Mouse (Mus musculus): ENCODE measurements at regions not wholly inside any gene's neighbourhood (a gene's known extent, or its start where the extent isn't known, plus 50 kb on each side); places are given as distances from the start of the nearest gene placed in this dataset.

DNA sequence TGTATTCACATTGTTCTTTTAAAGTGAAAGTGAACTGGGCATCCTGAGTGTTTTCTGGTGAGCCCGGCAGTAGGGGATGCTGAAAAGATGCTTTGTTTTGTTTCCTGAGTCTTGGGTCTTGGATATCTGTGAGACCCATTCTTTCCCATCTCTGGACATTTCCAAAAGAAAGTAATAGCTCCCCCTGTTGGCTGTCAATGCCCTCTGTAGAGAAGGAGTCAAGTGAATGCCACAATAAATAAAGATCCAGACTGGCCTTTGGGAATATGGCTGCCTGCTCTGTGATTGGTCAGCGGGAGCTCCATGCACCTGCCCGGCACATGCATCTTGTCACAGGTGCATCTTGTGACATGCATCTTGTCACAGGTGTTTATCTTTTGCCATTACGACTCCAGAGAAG is 209.4 kb upstream of the 1700012A03Rik start:
- Histone ChIP-seq H3K27ac (ENCODE audit: low read depth, low read length) (no peak overlapping the region), H3K36me3 (ENCODE audit: insufficient read depth) (no peaks in the 10 kb centered on the region), H3K9me3 (ENCODE audit: low read length) (no peaks in the 10 kb centered on the region), H3K4me3 (ENCODE audit: low read depth, low read length) (no peak overlapping the region), H3K4me2 (ENCODE audit: low read depth) (no peak overlapping the region), H3K27me3 (ENCODE audit: insufficient read depth, low read length) (no peaks in the 10 kb centered on the region), H3K4me1 (ENCODE audit: insufficient read depth) (no peaks in the 10 kb centered on the region), H3K9ac (no peak overlapping the region)
- WGBS, result 92% methylated on average over 4 of the region's 4 CpGs
- TF ChIP-seq CTCF (IDR thresholded peaks at IDR 0.05; ENCODE audit: low read depth), result peak; percentile 4; the same call in 1 of the 2 replicates
- no peak for ATAC-seq
- DNase-seq, result no peak

DNA sequence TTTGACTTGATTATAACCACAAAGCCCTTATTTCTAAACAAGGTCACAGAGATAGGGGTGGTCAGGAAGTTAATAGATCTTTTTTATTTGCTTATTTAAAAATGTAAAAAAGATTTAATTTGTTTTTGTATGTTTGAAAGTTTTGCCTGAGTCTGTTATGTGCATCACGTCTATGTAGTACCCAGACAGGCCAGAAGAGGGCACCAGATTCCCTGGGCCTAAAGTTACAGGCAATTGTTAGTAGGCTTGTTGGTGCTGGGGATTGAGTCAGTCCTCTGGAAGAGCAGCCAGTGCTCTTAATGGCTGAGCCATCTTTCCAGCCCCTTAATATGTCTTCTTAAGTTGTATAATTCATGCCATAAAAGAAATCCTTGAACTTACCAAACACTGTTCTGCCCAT is 211.5 kb upstream of the 1700012A03Rik start:
- Histone ChIP-seq H3K4me1 (ENCODE audit: insufficient read depth) (no peaks in the 10 kb centered on the region), H3K9me3 (ENCODE audit: low read length) (no peaks in the 10 kb centered on the region), H3K27me3 (ENCODE audit: insufficient read depth, low read length) (no peaks in the 10 kb centered on the region), H3K36me3 (ENCODE audit: insufficient read depth) (no peaks in the 10 kb centered on the region), H3K27ac (ENCODE audit: low read depth, low read length) (no peak overlapping the region), H3K4me2 (ENCODE audit: low read depth) (no peak overlapping the region), H3K9ac (no peak overlapping the region), H3K4me3 (ENCODE audit: low read depth, low read length) (no peak overlapping the region)
- ATAC-seq, result no peak
- TF ChIP-seq CTCF (IDR thresholded peaks at IDR 0.05; ENCODE audit: low read depth), result peak; percentile 53
- DNase-seq, result no peak
- 55% methylated on average over 1 of the region's 1 CpGs for WGBS

DNA sequence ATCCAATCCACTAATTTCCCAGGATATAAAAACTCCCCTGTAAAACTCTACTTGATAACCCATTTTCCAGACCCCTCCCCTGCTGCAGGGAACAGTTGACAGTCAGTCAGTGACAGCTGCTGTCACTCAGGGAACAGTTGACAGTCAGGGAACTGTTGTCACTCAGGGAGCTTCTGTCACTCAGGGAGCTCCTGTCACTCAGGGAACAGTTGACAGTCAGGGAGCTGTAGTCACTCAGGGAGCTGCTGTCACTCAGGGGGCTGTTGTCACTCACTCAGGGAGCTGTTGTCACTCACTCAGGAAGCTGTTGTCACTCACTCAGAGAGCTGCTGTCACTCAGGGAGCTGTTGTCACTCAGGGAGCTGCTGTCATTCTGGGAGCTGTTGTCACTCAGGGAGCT is 214.3 kb upstream of the 1700012A03Rik start:
- no peaks in the 10 kb centered on the region for H3K4me1 ChIP-seq (ENCODE audit: insufficient read depth)
- ATAC-seq (peak; percentile 56), DNase-seq (no peak)
- no peak overlapping the region for H3K27ac ChIP-seq (ENCODE audit: low read depth, low read length)
- no peak overlapping the region for H3K4me3 ChIP-seq (ENCODE audit: low read depth, low read length)
- H3K27me3 ChIP-seq (ENCODE audit: insufficient read depth, low read length), result no peaks in the 10 kb centered on the region
- H3K9ac ChIP-seq, result no peak overlapping the region
- no peak overlapping the region for H3K4me2 ChIP-seq (ENCODE audit: low read depth)
- TF ChIP-seq CTCF (IDR thresholded peaks at IDR 0.05; ENCODE audit: low read depth), result no peak
- H3K36me3 ChIP-seq (ENCODE audit: insufficient read depth), result no peaks in the 10 kb centered on the region
- no peaks in the 10 kb centered on the region for H3K9me3 ChIP-seq (ENCODE audit: low read length)

DNA sequence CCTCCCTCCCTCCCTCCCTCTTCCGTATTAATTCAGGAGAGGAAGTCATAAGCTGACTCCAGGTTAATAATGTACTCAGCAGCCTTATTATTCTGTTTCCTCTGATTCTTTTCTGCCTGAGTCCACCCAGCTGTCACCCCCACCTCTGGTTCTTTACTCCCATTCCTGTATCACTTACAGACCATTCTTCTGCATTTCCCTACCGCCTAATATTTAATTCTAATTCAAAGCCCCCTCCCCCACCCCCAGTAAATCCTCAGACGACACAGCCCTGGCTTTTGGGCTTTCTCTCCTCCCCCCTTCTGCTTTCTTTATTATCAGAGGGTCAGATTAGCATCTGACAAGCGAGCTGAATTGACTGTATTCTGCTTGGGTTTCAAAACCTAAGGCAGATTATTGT is 215.5 kb upstream of the 1700012A03Rik start:
- no peak overlapping the region for H3K9ac ChIP-seq

DNA sequence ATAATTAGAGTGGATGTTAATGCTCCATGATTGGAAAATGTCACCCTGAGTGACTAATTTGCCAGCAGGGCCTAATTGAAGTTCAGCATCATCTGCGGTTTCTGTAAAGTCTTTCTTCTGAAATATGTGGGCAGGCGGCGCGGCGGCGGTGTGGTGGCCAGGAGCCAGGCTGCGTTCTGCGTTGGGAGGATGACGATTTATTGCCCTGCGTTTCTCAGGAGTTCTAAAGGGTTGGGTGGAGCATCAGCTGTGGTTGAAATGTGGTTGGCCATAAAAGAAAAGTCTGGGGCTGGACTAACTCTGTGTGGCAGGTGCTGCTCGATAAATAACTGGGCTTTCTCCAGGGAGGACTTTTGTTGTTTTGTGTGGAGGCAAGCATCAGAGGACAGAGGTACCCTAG is 219.4 kb upstream of the 1700012A03Rik start:
- WGBS, result 61% methylated on average over 11 of the region's 11 CpGs
- Histone ChIP-seq H3K9me3 (ENCODE audit: low read length) (no peaks in the 10 kb centered on the region), H3K4me1 (ENCODE audit: insufficient read depth) (no peaks in the 10 kb centered on the region), H3K27me3 (ENCODE audit: insufficient read depth, low read length) (no peaks in the 10 kb centered on the region), H3K9ac (no peak overlapping the region), H3K4me2 (ENCODE audit: low read depth) (no peak overlapping the region), H3K27ac (ENCODE audit: low read depth, low read length) (no peak overlapping the region), H3K4me3 (ENCODE audit: low read depth, low read length) (no peak overlapping the region), H3K36me3 (ENCODE audit: insufficient read depth) (no peaks in the 10 kb centered on the region)
- ATAC-seq (no peak), DNase-seq (no peak)
- TF ChIP-seq CTCF (IDR thresholded peaks at IDR 0.05; ENCODE audit: low read depth), result no peak

More for the DNA sequence above, 215.5 kb upstream of the 1700012A03Rik start:
- no peak for TF ChIP-seq CTCF (IDR thresholded peaks at IDR 0.05; ENCODE audit: low read depth)
- ATAC-seq, result no peak
- no peaks in the 10 kb centered on the region for H3K4me1 ChIP-seq (ENCODE audit: insufficient read depth)
- H3K9me3 ChIP-seq (ENCODE audit: low read length), result no peaks in the 10 kb centered on the region
- no peak overlapping the region for H3K4me2 ChIP-seq (ENCODE audit: low read depth)
- no peaks in the 10 kb centered on the region for H3K27me3 ChIP-seq (ENCODE audit: insufficient read depth, low read length)
- H3K27ac ChIP-seq (ENCODE audit: low read depth, low read length), result no peak overlapping the region
- no peak for DNase-seq
- WGBS, result 4% methylated on average over 3 of the region's 4 CpGs
- H3K36me3 ChIP-seq (ENCODE audit: insufficient read depth), result no peaks in the 10 kb centered on the region
- no peak overlapping the region for H3K4me3 ChIP-seq (ENCODE audit: low read depth, low read length)

DNA sequence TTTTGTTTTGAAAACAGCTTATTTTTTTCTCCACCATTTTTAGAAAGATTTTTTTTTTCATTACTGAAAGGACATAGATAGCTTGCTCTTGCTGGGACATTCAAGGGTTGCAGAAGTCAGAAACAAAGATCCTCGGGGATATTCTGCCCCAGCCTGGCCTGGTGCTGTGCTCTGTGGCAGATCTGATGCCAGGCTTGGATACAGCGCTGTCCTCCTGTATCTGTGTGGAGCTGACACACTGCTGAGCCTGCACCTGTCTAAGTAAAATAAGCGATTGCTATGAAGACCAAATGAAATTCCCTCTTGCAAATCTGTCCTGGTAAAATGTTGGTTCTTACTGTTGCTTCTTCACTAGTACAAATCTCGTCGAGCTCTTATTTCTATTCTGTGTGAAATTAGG is 226.4 kb upstream of the 1700012A03Rik start:
- no peak for ATAC-seq
- 82% methylated on average over 5 of the region's 5 CpGs for WGBS
- TF ChIP-seq CTCF (IDR thresholded peaks at IDR 0.05; ENCODE audit: low read depth), result no peak

DNA sequence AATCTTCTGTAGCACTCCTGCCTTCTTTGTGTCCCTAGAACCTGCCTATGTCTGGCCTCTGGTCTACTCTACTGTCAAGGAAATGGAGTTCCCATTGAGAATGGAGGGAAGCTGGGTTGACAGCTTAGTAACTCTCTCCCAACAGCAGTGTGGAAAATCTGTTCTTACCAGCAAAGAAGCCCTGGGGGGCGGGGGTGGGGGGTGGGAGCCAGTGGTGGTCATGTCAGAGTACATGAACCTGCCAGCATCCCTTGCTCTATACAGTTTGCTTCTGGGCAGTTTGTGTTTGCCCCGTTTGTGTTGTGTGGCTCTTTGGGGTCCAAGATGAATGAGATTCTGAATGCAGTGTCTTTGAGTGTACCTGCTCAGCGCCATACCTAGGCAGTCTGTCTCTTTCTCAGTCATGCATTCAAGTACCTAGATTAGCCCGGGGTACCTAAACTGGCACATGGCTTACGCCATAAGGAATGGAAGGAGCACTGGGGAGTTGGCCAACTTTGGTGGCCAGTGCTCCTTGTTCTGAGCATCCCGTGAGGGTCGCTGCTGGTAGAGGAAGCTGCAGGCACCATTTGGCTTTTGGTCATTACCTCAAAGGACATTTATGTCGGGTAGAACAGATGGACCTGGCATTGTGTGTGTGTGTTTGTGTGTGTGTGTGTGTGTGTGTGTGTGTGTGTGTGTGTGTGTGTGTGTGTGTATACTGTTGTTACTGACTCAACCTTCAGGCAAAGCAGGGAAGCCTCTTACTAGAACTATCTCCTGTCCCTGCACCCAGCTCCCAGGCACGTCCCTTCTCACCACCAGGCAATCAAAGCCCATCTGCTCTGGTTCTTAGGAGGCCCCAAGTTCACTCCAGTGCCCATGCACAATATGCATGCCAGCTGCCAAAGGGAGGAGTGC is 227.6 kb upstream of the 1700012A03Rik start:
- no peak overlapping the region for H3K4me2 ChIP-seq (ENCODE audit: low read depth)
- no peaks in the 10 kb centered on the region for H3K4me1 ChIP-seq (ENCODE audit: insufficient read depth)
- no peak for TF ChIP-seq CTCF (IDR thresholded peaks at IDR 0.05; ENCODE audit: low read depth)
- H3K27me3 ChIP-seq (ENCODE audit: insufficient read depth, low read length), result no peaks in the 10 kb centered on the region
- H3K36me3 ChIP-seq (ENCODE audit: insufficient read depth), result no peaks in the 10 kb centered on the region
- H3K4me3 ChIP-seq (ENCODE audit: low read depth, low read length), result no peak overlapping the region
- no peak for DNase-seq
- ATAC-seq, result no peak
- H3K27ac ChIP-seq (ENCODE audit: low read depth, low read length), result no peak overlapping the region
- no peaks in the 10 kb centered on the region for H3K9me3 ChIP-seq (ENCODE audit: low read length)
- no peak overlapping the region for H3K9ac ChIP-seq
- 78% methylated on average over 9 of the region's 9 CpGs for WGBS

More for the DNA sequence above, 226.4 kb upstream of the 1700012A03Rik start:
- no peak for DNase-seq
- Histone ChIP-seq H3K27ac (ENCODE audit: low read depth, low read length) (no peak overlapping the region), H3K36me3 (ENCODE audit: insufficient read depth) (no peaks in the 10 kb centered on the region), H3K4me1 (ENCODE audit: insufficient read depth) (no peaks in the 10 kb centered on the region), H3K9ac (no peak overlapping the region), H3K4me3 (ENCODE audit: low read depth, low read length) (no peak overlapping the region), H3K4me2 (ENCODE audit: low read depth) (no peak overlapping the region), H3K9me3 (ENCODE audit: low read length) (no peaks in the 10 kb centered on the region), H3K27me3 (ENCODE audit: insufficient read depth, low read length) (no peaks in the 10 kb centered on the region)

All from forebrain, postnatal 0 days (tissue).